ENCODE assay signal across 7 mouse cellular contexts in the genomic region with DNA sequence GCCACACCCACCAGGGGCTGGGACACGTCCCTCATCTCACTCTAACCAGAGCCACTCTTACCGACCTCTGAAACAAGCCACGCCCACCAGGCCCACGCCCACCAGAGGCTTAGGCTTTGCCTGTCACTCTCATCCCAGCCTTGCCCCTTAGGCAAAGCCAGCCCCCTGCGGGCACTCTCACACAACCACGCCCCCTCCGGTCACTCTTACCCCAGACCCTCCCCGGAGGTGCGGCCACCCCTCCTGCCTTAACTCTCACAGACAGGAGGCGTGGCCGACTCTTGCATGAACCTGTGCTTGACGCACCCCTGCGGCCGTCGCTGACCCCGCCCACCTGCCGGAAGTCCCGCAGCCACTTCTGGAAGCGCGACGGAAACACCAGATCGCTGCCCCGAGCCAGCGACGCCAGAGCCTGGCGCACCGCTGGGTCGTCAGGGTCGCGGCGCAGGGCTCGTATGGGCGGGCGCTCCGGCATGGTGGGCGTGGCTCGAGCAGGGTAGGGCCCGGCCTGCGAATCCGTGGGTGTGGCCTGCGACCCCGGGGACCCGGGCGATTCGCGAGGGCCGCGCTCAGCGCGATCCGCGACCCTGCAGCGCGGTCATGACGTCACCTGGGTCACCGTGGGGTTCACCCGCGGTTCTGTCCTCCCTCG. TPM values are rescaled to one million over a fixed set of nuclear protein-coding genes. Genes with fewer than 3 reads are reported as not detected.
DNase-seq lines count a peak whose midpoint lies in the region; ATAC-seq and TF ChIP-seq lines count a peak whose summit lies in the region.

No protein-coding gene starts in this region.

- intact Hi-C loops in left cerebral cortex, postnatal 4 days (cut with DNase I): no loop called here

- H3K27ac ChIP-seq in intestine, postnatal 0 days (ENCODE audit: low read depth, low read length): peak overlapping the region; percentile 99
- H3K27ac ChIP-seq in midbrain, embryonic 12.5 days (replicated peaks): peak overlapping the region; percentile 97
- peak overlapping the region; percentile 99 for H3K27ac ChIP-seq in small intestine, adult 2 months (ENCODE audit: insufficient read depth, low read depth, low read length)

- H3K4me1 ChIP-seq in intestine, postnatal 0 days (replicated peaks; ENCODE audit: control insufficient read depth, insufficient read depth, low read length): no peaks in the 10 kb centered on the region
- H3K4me1 ChIP-seq in midbrain, embryonic 12.5 days: peaks cover 4% of the 10 kb centered on the region; the same call in 1 of the 2 replicates
- peaks cover 2% of the 10 kb centered on the region; the same call in 1 of the 2 replicates for H3K4me1 ChIP-seq in small intestine, adult 2 months (ENCODE audit: control insufficient read depth, insufficient read depth, insufficient read length, low read length)

- peak overlapping the region; percentile 75 for H3K9ac ChIP-seq in intestine, postnatal 0 days (ENCODE audit: low read depth, low read length)
- H3K9ac ChIP-seq in midbrain, embryonic 12.5 days (replicated peaks): peak overlapping the region; percentile 76

- H3K36me3 ChIP-seq in intestine, postnatal 0 days (ENCODE audit: control insufficient read depth, insufficient read depth): no peaks in the 10 kb centered on the region
- no peaks in the 10 kb centered on the region for H3K36me3 ChIP-seq in midbrain, embryonic 12.5 days
- H3K36me3 ChIP-seq in small intestine, adult 2 months (ENCODE audit: control insufficient read depth, insufficient read depth, low read length): no peaks in the 10 kb centered on the region

- peak; percentile 69 for ATAC-seq in intestine, postnatal 0 days
- ATAC-seq in midbrain, embryonic 12.5 days (ENCODE audit: low FRiP score, low read depth): peak; percentile 64

- no peaks in the 10 kb centered on the region for H3K27me3 ChIP-seq in intestine, postnatal 0 days (replicated peaks; ENCODE audit: control insufficient read depth, insufficient read depth, low read length)
- H3K27me3 ChIP-seq in midbrain, embryonic 12.5 days: no peaks in the 10 kb centered on the region
- no peaks in the 10 kb centered on the region for H3K27me3 ChIP-seq in small intestine, adult 2 months (ENCODE audit: control insufficient read depth, insufficient read depth, low read length)

- TF ChIP-seq POLR2A in small intestine, adult 2 months (IDR thresholded peaks at IDR 0.05; ENCODE audit: low read depth, low read length): peak; percentile 70; the same call in 1 of the 2 replicates

- peak; percentile 96 for DNase-seq in adrenal gland, adult 8-10 months
- DNase-seq in embryo, embryonic 9.5 days (ENCODE audit: extremely low spot score): peak; percentile 95
- DNase-seq in gastrocnemius, postnatal 4 days (ENCODE audit: low spot score in 2 of 2): peak; percentile 94 to 98
- DNase-seq in left cerebral cortex, postnatal 4 days: peak; percentile 97

- H3K4me3 ChIP-seq in intestine, postnatal 0 days (ENCODE audit: low read depth, low read length): peak overlapping the region; percentile 62
- peak overlapping the region; percentile 72 for H3K4me3 ChIP-seq in midbrain, embryonic 12.5 days
- peak overlapping the region; percentile 72 for H3K4me3 ChIP-seq in small intestine, adult 2 months (ENCODE audit: low read depth, low read length)

- H3K4me2 ChIP-seq in intestine, postnatal 0 days (replicated peaks; ENCODE audit: low read depth): peak overlapping the region; percentile 80
- H3K4me2 ChIP-seq in midbrain, embryonic 12.5 days (replicated peaks): peak overlapping the region; percentile 60

- whole genome bisulfite sequencing in intestine, postnatal 0 days: under 1% methylated on average over 53 of the region's 59 CpGs
- under 1% methylated on average over 56 of the region's 59 CpGs for WGBS in midbrain, embryonic 12.5 days
- under 1% methylated on average over 59 of the region's 59 CpGs for WGBS in small intestine, adult 2 months

- peak; percentile 57 for TF ChIP-seq CTCF in intestine, postnatal 0 days (IDR thresholded peaks at IDR 0.05; ENCODE audit: low read depth)
- no peak for TF ChIP-seq CTCF in small intestine, adult 2 months (IDR thresholded peaks at IDR 0.05; ENCODE audit: extremely low read depth, insufficient read length, insufficient replicate concordance, low read depth, low read length)

- no peaks in the 10 kb centered on the region for H3K9me3 ChIP-seq in intestine, postnatal 0 days (ENCODE audit: control insufficient read depth)
- H3K9me3 ChIP-seq in midbrain, embryonic 12.5 days: no peaks in the 10 kb centered on the region

RNA-seq across cellular contexts. Expression of a gene that starts 53.7 kb away (rescaled TPM):
- total RNA-seq in adrenal gland, adult 8-10 months (2022): 100 to 1,000 TPM in 3 of 4 experiments, 10 to 100 TPM in 1; 98.3 to 182 (median 140) TPM
- total RNA-seq in gastrocnemius, postnatal 4 days (2021): 100 to 1,000 TPM; 139 to 147 TPM
- 93.5 and 105 TPM in 2 replicates for polyA plus RNA-seq in intestine, postnatal 0 days (2015; fragmentation: Nextera tagmentation; extraction: Ambion mirVana)
- 100 to 1,000 TPM; 123 to 127 TPM for total RNA-seq in left cerebral cortex, postnatal 4 days (2021)
- polyA plus RNA-seq in midbrain, embryonic 12.5 days (2016; fragmentation: Nextera tagmentation; extraction: Ambion mirVana): 195 and 201 TPM in 2 replicates
- 178 and 342 TPM in 2 replicates for polyA plus RNA-seq in small intestine, adult 2 months (2012; rRNA removed)

Comparison
In these comparisons a context has a peak if more than half of its experiments do, and no peak if none do; other contexts are left out.
1. Peak in every context shown above with its lines: DNase-seq, ATAC-seq, H3K4me3 ChIP-seq and H3K27ac ChIP-seq.